ENCODE assay signal across 27 mouse cellular contexts in the genomic region with DNA sequence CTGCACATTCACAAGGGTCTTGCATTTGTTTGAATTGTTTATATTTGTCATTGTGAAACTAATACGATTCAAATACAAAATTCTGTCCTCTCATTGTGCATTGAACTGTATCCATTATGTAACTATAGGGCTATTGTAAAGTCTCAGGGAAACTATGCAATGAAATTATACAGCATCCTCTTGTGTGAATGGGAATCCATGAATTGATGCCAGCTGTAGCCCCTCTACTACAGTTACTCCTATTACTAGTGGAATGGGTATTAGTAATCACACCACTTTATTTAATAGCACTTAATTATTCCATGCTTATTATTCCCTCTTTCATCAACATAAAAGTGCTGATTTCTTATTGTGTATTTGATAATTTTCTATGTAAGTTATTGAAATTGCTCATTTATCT.
"Had no signal": no experiment of that assay in that cellular context is flagged by ENCODE, and none has a peak within 500 bp of the region (broad histone marks: within the 10 kb centered on the region; RNA-seq: fewer than 3 reads in every experiment).

No protein-coding gene starts in this region.

- ATAC-seq: hindbrain, postnatal 0 days; intestine, embryonic 16.5 days; liver, postnatal 0 days had no signal

- DNase-seq: gastrocnemius, postnatal 14 days; gastrocnemius, postnatal 36 days; heart, adult 11 months; heart, adult 2 months; heart, postnatal 14 days; heart, postnatal 36 days; kidney, adult 18-20 months; kidney, adult 8-10 months; kidney, postnatal 10 days; kidney, postnatal 25 days; kidney, postnatal 4 days; layer of hippocampus, adult 9-11 months; layer of hippocampus, postnatal 36 days; liver; liver, embryonic 13.5 days; liver, postnatal 0 days had no signal

- H3K36me3 ChIP-seq: heart, embryonic 13.5 days; heart, embryonic 15.5 days; hindbrain, embryonic 13.5 days; hindbrain, embryonic 15.5 days; limb, embryonic 10.5 days; limb, embryonic 12.5 days; liver, embryonic 13.5 days; liver, embryonic 15.5 days had no signal

- H3K4me1 ChIP-seq: heart, embryonic 13.5 days; heart, embryonic 15.5 days; hindbrain, embryonic 13.5 days; hindbrain, embryonic 15.5 days; limb, embryonic 10.5 days; limb, embryonic 12.5 days; liver, embryonic 13.5 days; liver, embryonic 15.5 days had no signal

- H3K4me2 ChIP-seq: heart, embryonic 11.5 days; heart, embryonic 13.5 days; heart, embryonic 15.5 days; hindbrain, embryonic 13.5 days; hindbrain, embryonic 15.5 days; limb, embryonic 12.5 days; liver, embryonic 11.5 days; liver, embryonic 13.5 days; liver, embryonic 15.5 days had no signal

- H3K4me3 ChIP-seq: heart, adult 2 months; heart, embryonic 13.5 days; heart, embryonic 15.5 days; hindbrain, embryonic 13.5 days; hindbrain, embryonic 15.5 days; limb, embryonic 10.5 days; limb, embryonic 12.5 days; liver, embryonic 13.5 days; liver, embryonic 15.5 days had no signal

- H3K9ac ChIP-seq: heart, embryonic 13.5 days; heart, embryonic 15.5 days; hindbrain, embryonic 13.5 days; hindbrain, embryonic 15.5 days; limb, embryonic 12.5 days; liver, embryonic 13.5 days; liver, embryonic 15.5 days; liver, postnatal 0 days had no signal

- H3K27ac ChIP-seq: heart, adult 2 months; heart, embryonic 13.5 days; heart, embryonic 15.5 days; hindbrain, embryonic 13.5 days; hindbrain, embryonic 15.5 days; hindbrain, postnatal 0 days; limb, embryonic 10.5 days; limb, embryonic 12.5 days; liver, embryonic 13.5 days; liver, embryonic 15.5 days had no signal

- H3K9me3 ChIP-seq: heart, embryonic 13.5 days; heart, embryonic 15.5 days; hindbrain, embryonic 13.5 days; hindbrain, embryonic 15.5 days; limb, embryonic 10.5 days; liver, embryonic 13.5 days; liver, embryonic 15.5 days had no signal

- H3K27me3 ChIP-seq: heart, embryonic 13.5 days; heart, embryonic 15.5 days; hindbrain, embryonic 13.5 days; hindbrain, embryonic 15.5 days; limb, embryonic 12.5 days; liver, embryonic 13.5 days; liver, embryonic 15.5 days had no signal
